ENCODE assay signal across 12 mouse cellular contexts in genomic region chr1:134070099-134070669, GRCm38 (mm10). TPM values are rescaled to one million over a fixed set of nuclear protein-coding genes. Genes with fewer than 3 reads are reported as not detected.
DNase-seq lines count a peak whose midpoint lies in the region; ATAC-seq and TF ChIP-seq lines count a peak whose summit lies in the region.
"Had no signal": no experiment of that assay in that cellular context is flagged by ENCODE, and none has a peak within 500 bp of the region (broad histone marks: within the 10 kb centered on the region; RNA-seq: fewer than 3 reads in every experiment).

No protein-coding gene starts in this region.

- no peaks in the 10 kb centered on the region for H3K36me3 ChIP-seq in liver, embryonic 11.5 days (ENCODE audit: control insufficient read depth, insufficient read depth, low read length)
- no peaks in the 10 kb centered on the region for H3K36me3 ChIP-seq in embryonic facial prominence, embryonic 12.5 days
- H3K36me3 ChIP-seq in forebrain, embryonic 16.5 days (ENCODE audit: control insufficient read depth, insufficient read depth) = peaks cover 3% of the 10 kb centered on the region; the same call in 1 of the 2 replicates
- peaks cover 11% of the 10 kb centered on the region for H3K36me3 ChIP-seq in liver, postnatal 0 days (replicated peaks; ENCODE audit: insufficient read depth, low read length)

- no peak for DNase-seq in liver, embryonic 11.5 days (ENCODE audit: low spot score)
- no peak for DNase-seq in liver
- no peak for DNase-seq in liver, postnatal 0 days
- no peak for DNase-seq in frontal cortex, postnatal 36 days (ENCODE audit: low spot score in 2 of 2)
- no peak for DNase-seq in cerebellum, adult 2 months
- DNase-seq: cerebellum, adult 11 months; kidney, postnatal 10 days; left cerebral cortex, postnatal 4 days; right cerebral cortex, postnatal 14 days; thymus, postnatal 14 days had no signal

- no peaks in the 10 kb centered on the region for H3K9me3 ChIP-seq in liver, embryonic 11.5 days (ENCODE audit: control insufficient read depth, low read length)
- H3K9me3 ChIP-seq in embryonic facial prominence, embryonic 12.5 days = no peaks in the 10 kb centered on the region
- no peaks in the 10 kb centered on the region for H3K9me3 ChIP-seq in forebrain, embryonic 16.5 days (ENCODE audit: control insufficient read depth, low read length)
- H3K9me3 ChIP-seq in liver, postnatal 0 days (ENCODE audit: low read length) = no peaks in the 10 kb centered on the region

- no peak overlapping the region for H3K4me3 ChIP-seq in liver, embryonic 11.5 days (ENCODE audit: low read depth, low read length)
- H3K4me3 ChIP-seq in embryonic facial prominence, embryonic 12.5 days = no peak overlapping the region
- H3K4me3 ChIP-seq in forebrain, embryonic 16.5 days (replicated peaks; ENCODE audit: low read length) = no peak overlapping the region
- H3K4me3 ChIP-seq in liver, postnatal 0 days (ENCODE audit: low read depth, low read length) = no peak overlapping the region
- H3K4me3 ChIP-seq in cerebellum, adult 2 months (replicated peaks; ENCODE audit: insufficient read depth, low read depth, low read length) = no peak overlapping the region

- no peak for TF ChIP-seq POLR2A in cerebellum, adult 2 months (IDR thresholded peaks at IDR 0.05; ENCODE audit: borderline replicate concordance, insufficient read depth, low read length)

- 76% methylated on average over 8 of the region's 8 CpGs for WGBS in liver, embryonic 11.5 days
- 71% methylated on average over 8 of the region's 8 CpGs for WGBS in embryonic facial prominence, embryonic 12.5 days
- WGBS in forebrain, embryonic 16.5 days = 35% methylated on average over 8 of the region's 8 CpGs
- WGBS in liver, postnatal 0 days (ENCODE audit: insufficient replicate concordance) = 72% methylated on average over 8 of the region's 8 CpGs
- 87% methylated on average over 8 of the region's 8 CpGs for WGBS in cerebellum, adult 2 months

- H3K4me1 ChIP-seq in liver, embryonic 11.5 days (replicated peaks; ENCODE audit: control insufficient read depth, insufficient read depth, low read length) = peaks cover 64% of the 10 kb centered on the region
- peaks cover 45% of the 10 kb centered on the region for H3K4me1 ChIP-seq in embryonic facial prominence, embryonic 12.5 days
- H3K4me1 ChIP-seq in forebrain, embryonic 16.5 days (replicated peaks; ENCODE audit: control insufficient read depth, insufficient read depth, low read length) = peaks cover 40% of the 10 kb centered on the region
- peaks cover 68% of the 10 kb centered on the region for H3K4me1 ChIP-seq in liver, postnatal 0 days (ENCODE audit: insufficient read depth)
- H3K4me1 ChIP-seq in cerebellum, adult 2 months (ENCODE audit: control insufficient read depth, insufficient read depth, low read length) = peaks cover 5% of the 10 kb centered on the region; the same call in 1 of the 2 replicates

- TF ChIP-seq CTCF in liver, postnatal 0 days (IDR thresholded peaks at IDR 0.05; ENCODE audit: low read depth) = no peak
- TF ChIP-seq CTCF in cerebellum, adult 2 months (IDR thresholded peaks at IDR 0.05; ENCODE audit: borderline replicate concordance, insufficient read depth, low read depth, low read length) = no peak

- ATAC-seq in liver, embryonic 11.5 days (replicated peaks; ENCODE audit: low FRiP score) = no peak
- ATAC-seq in embryonic facial prominence, embryonic 12.5 days (ENCODE audit: insufficient number of reproducible peaks, insufficient read depth, low FRiP score, low TSS enrichment) = no peak
- ATAC-seq in forebrain, embryonic 16.5 days = no peak
- no peak for ATAC-seq in liver, postnatal 0 days

- no peak overlapping the region for H3K27ac ChIP-seq in liver, embryonic 11.5 days (ENCODE audit: low read depth, low read length)
- H3K27ac ChIP-seq in embryonic facial prominence, embryonic 12.5 days = 0 out of 2 replicates have a peak overlapping the region, but pooled peaks have one; percentile 26
- peak overlapping the region; percentile 83 for H3K27ac ChIP-seq in forebrain, embryonic 16.5 days (ENCODE audit: low read length)
- H3K27ac ChIP-seq in liver, postnatal 0 days (ENCODE audit: low read depth) = peak overlapping the region; percentile 75
- no peak overlapping the region for H3K27ac ChIP-seq in cerebellum, adult 2 months (ENCODE audit: insufficient read depth, low read length)

- H3K27me3 ChIP-seq in liver, embryonic 11.5 days (replicated peaks; ENCODE audit: control insufficient read depth, insufficient read depth, low read length) = no peaks in the 10 kb centered on the region
- H3K27me3 ChIP-seq in embryonic facial prominence, embryonic 12.5 days = no peaks in the 10 kb centered on the region
- H3K27me3 ChIP-seq in forebrain, embryonic 16.5 days (replicated peaks; ENCODE audit: control insufficient read depth, insufficient read depth, low read length) = no peaks in the 10 kb centered on the region
- no peaks in the 10 kb centered on the region for H3K27me3 ChIP-seq in liver, postnatal 0 days (ENCODE audit: insufficient read depth, low read length)
- H3K27me3 ChIP-seq in cerebellum, adult 2 months (ENCODE audit: control insufficient read depth, insufficient read depth, low read length) = no peaks in the 10 kb centered on the region

- no peak overlapping the region for H3K9ac ChIP-seq in liver, embryonic 11.5 days (ENCODE audit: low read depth, low read length)
- no peak overlapping the region for H3K9ac ChIP-seq in embryonic facial prominence, embryonic 12.5 days
- no peak overlapping the region for H3K9ac ChIP-seq in forebrain, embryonic 16.5 days (replicated peaks; ENCODE audit: low read depth, low read length)
- peak overlapping the region; percentile 2 for H3K9ac ChIP-seq in liver, postnatal 0 days (replicated peaks)

- H3K4me2 ChIP-seq in liver, embryonic 11.5 days = 0 out of 2 replicates have a peak overlapping the region, but pooled peaks have one; percentile 12
- H3K4me2 ChIP-seq in embryonic facial prominence, embryonic 12.5 days (replicated peaks) = no peak overlapping the region
- no peak overlapping the region for H3K4me2 ChIP-seq in forebrain, embryonic 16.5 days (ENCODE audit: low read length)
- 0 out of 2 replicates have a peak overlapping the region, but pooled peaks have one; percentile 10 for H3K4me2 ChIP-seq in liver, postnatal 0 days (ENCODE audit: low read depth, low read length)

- TF ChIP-seq EP300 in liver, postnatal 0 days (IDR thresholded peaks at IDR 0.05; ENCODE audit: low read depth) = no peak

RNA-seq across cellular contexts. Expression of gene Btg2, which starts 8.7 kb away (rescaled TPM):
- 38.6 and 39.9 TPM in 2 replicates for polyA plus RNA-seq in liver, embryonic 11.5 days (2014; fragmentation: Nextera tagmentation; extraction: Ambion mirVana)
- polyA plus RNA-seq in embryonic facial prominence, embryonic 12.5 days (2016; fragmentation: Nextera tagmentation; extraction: Ambion mirVana) = 34.2 and 37.5 TPM in 2 replicates
- polyA plus RNA-seq in forebrain, embryonic 16.5 days (2015; fragmentation: Nextera tagmentation; extraction: Ambion mirVana) = 56.0 and 66.4 TPM in 2 replicates
- 60.1 and 62.6 TPM in 2 replicates for polyA plus RNA-seq in liver, postnatal 0 days (2015; fragmentation: Nextera tagmentation; extraction: Ambion mirVana)
- polyA plus RNA-seq in cerebellum, adult 2 months (2012; rRNA removed) = 11.9 and 15.3 TPM in 2 replicates

RNA-seq across cellular contexts. Expression of gene Fmod, which starts 33.1 kb away (rescaled TPM):
- 2.7 and 3.9 TPM in 2 replicates for polyA plus RNA-seq in liver, embryonic 11.5 days (2014; fragmentation: Nextera tagmentation; extraction: Ambion mirVana)
- polyA plus RNA-seq in embryonic facial prominence, embryonic 12.5 days (2016; fragmentation: Nextera tagmentation; extraction: Ambion mirVana) = 6.2 and 7.2 TPM in 2 replicates
- 7.8 and 12.6 TPM in 2 replicates for polyA plus RNA-seq in forebrain, embryonic 16.5 days (2015; fragmentation: Nextera tagmentation; extraction: Ambion mirVana)
- 1.6 TPM in 2 replicates for polyA plus RNA-seq in liver, postnatal 0 days (2015; fragmentation: Nextera tagmentation; extraction: Ambion mirVana)
- 7.5 and 10.8 TPM in 2 replicates for polyA plus RNA-seq in cerebellum, adult 2 months (2012; rRNA removed)

RNA-seq across cellular contexts. Expression of gene Chit1, which starts 40.9 kb away (rescaled TPM):
- polyA plus RNA-seq in liver, embryonic 11.5 days (2014; fragmentation: Nextera tagmentation; extraction: Ambion mirVana) = not detected in 2 replicates
- polyA plus RNA-seq in embryonic facial prominence, embryonic 12.5 days (2016; fragmentation: Nextera tagmentation; extraction: Ambion mirVana) = not detected in 2 replicates
- 0.14 TPM in 1 of 2 replicates, not detected in the other for polyA plus RNA-seq in forebrain, embryonic 16.5 days (2015; fragmentation: Nextera tagmentation; extraction: Ambion mirVana)
- 0.26 TPM in 2 replicates for polyA plus RNA-seq in liver, postnatal 0 days (2015; fragmentation: Nextera tagmentation; extraction: Ambion mirVana)
- not detected in 2 replicates for polyA plus RNA-seq in cerebellum, adult 2 months (2012; rRNA removed)

Comparison
In these comparisons a context has a peak if more than half of its experiments do, and no peak if none do; other contexts are left out.
1. H3K27ac ChIP-seq: peak in embryonic facial prominence, embryonic 12.5 days (single experiment), forebrain, embryonic 16.5 days (single experiment) and liver, postnatal 0 days (single experiment); none in liver, embryonic 11.5 days (single experiment) and cerebellum, adult 2 months (single experiment).
2. H3K4me2 ChIP-seq: peak in liver, embryonic 11.5 days (single experiment) and liver, postnatal 0 days (single experiment); none in embryonic facial prominence, embryonic 12.5 days (single experiment) and forebrain, embryonic 16.5 days (single experiment).